Mouse (Mus musculus) neutrophil, adult 5-6 weeks (primary cell): ENCODE data around the gene Ntm. TPM values are rescaled to one million over a fixed set of nuclear protein-coding genes. Genes with fewer than 3 reads are reported as not detected.

Experiments used
- ATAC-seq: fragments of 151-379, 151-347 bp; 2 replicates; pipeline ENCODE4 v1.8.0; 2017; ENCODE audit warnings: mild to moderate bottlenecking, moderate TSS enrichment; ENCODE audit not compliant: insufficient number of reproducible peaks, poor library complexity, low FRiP score, severe bottlenecking; ENCODE audit errors: extremely low read depth
- total RNA-seq: library from RNA; stranded (forward); fragments of 200-1000 nt; gene quantifications from 2 replicates; pipeline ENCODE4 v1.2.3, GENCODE M21; 2017

Ntm gene
- total RNA-seq = not detected in 2 replicates

GRCm38 (mm10) chr9:29962978-29963377 is at the start of gene Ntm:
Gene Ntm, minus strand, starts transcription at chr9:29963141.
- ATAC-seq = no peak

- ATAC-seq = no peak
Measured at GRCm38 (mm10) chr9:30005701-30006100, 42.8 kb upstream of the Ntm start.

- ATAC-seq = no peak
Measured at GRCm38 (mm10) chr9:30003612-30004011, 40.7 kb upstream of the Ntm start.

GRCm38 (mm10) chr9:29981177-29981915 is 18.4 kb upstream of the Ntm start:
- no peak for ATAC-seq

GRCm38 (mm10) chr9:29961954-29962867 is 730 bp downstream of the Ntm start:
- ATAC-seq = no peak

- no peak for ATAC-seq
Measured at GRCm38 (mm10) chr9:29961512-29961911, 1.4 kb downstream of the Ntm start.

GRCm38 (mm10) chr9:29960741-29961140 is 2.2 kb downstream of the Ntm start:
- ATAC-seq = no peak

GRCm38 (mm10) chr9:29960236-29960635 is 2.7 kb downstream of the Ntm start:
- no peak for ATAC-seq

- ATAC-seq = no peak
Measured at GRCm38 (mm10) chr9:29956936-29957335, 6.0 kb downstream of the Ntm start.

- no peak for ATAC-seq
Measured at GRCm38 (mm10) chr9:29954031-29954430, 8.9 kb downstream of the Ntm start.

- ATAC-seq = no peak
Measured at GRCm38 (mm10) chr9:29949041-29949440, 13.9 kb downstream of the Ntm start.

- ATAC-seq = no peak
Measured at GRCm38 (mm10) chr9:29943209-29944070, 19.5 kb downstream of the Ntm start.

- ATAC-seq = no peak
Measured at GRCm38 (mm10) chr9:29942183-29942952, 20.6 kb downstream of the Ntm start.

- no peak for ATAC-seq
Measured at GRCm38 (mm10) chr9:29939517-29940034, 23.4 kb downstream of the Ntm start.

- no peak for ATAC-seq
Measured at GRCm38 (mm10) chr9:29928796-29929195, 34.1 kb downstream of the Ntm start.

- ATAC-seq = no peak
Measured at GRCm38 (mm10) chr9:29925382-29925781, 37.6 kb downstream of the Ntm start.

- no peak for ATAC-seq
Measured at GRCm38 (mm10) chr9:29898406-29899054, 64.4 kb downstream of the Ntm start.

- ATAC-seq = no peak
Measured at GRCm38 (mm10) chr9:29897448-29897847, 65.5 kb downstream of the Ntm start.
